Mouse (Mus musculus): Measurements from ENCODE around the gene Cyfip2.

The Cyfip2 gene

GRCm38 (mm10) chr11:46307768-46308167 lies 4.9 kb downstream of the Cyfip2 start:
- DNase-seq: no peak

DNA sequence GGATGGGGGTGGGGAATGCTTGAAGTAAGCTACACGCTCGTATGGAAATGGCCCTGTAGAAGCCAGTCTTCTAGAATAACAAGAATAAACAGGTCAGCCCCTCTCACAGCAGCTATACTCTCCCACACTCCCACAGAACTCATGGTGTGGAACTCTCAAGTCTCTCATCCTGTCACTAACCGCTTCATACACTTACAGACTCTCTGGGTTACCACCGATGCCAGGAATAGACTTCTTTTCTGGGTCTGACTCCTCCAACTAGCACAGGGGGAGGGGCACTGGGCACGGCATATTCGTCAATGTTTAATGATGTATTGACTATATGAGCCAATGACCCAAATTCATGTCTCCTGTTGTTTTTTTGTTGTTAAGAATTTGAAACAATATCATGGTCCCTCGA lies 5.9 kb downstream of the Cyfip2 start:
- DNase-seq: peak in 1 of 2 experiments; percentile 31

- DNase-seq: no peak
Measured at GRCm38 (mm10) chr11:46305881-46306520, 6.7 kb downstream of the Cyfip2 start.

DNA sequence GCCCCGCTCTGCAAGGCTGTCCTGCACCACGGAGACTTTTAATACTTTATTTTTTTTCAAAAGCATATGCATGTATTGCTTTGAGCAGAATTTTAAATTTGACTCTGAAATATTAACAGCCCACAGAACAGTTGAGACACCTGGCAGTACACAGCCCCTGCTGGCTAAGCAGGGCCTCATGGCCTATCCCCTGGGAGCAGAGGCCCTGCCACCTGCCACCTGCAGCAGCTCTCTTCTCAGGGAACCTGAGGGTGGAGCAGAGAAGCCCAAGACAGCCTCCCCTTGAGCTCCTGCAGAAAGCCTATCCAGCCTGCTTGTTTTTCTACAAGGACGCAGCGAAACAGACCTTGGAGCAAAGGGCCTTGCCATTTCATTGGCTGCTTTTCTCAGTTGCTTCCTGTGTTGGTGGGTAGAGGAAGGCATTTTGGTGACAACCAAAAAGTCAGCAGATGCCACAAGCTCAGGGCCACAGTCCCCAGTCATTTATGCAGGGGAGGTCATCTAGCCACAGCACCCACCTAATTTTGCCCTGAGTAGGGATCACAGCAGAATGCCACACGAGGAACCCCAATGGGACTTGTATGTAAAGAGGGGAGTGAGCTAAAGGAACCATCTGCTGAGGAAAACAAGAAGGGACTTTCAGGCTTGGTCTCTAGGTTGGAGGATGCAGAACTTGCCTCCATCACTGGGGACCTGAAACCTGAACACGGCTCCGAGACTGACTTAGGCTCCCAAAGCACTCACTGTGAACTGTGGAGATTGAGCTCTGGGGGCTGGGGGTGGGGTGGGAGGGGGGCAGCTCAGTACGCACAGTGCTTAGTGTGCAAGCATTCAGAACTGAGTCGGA lies 7.6 kb downstream of the Cyfip2 start:
- DNase-seq: no peak

- no peak for DNase-seq
Measured at GRCm38 (mm10) chr11:46304093-46304492, 8.6 kb downstream of the Cyfip2 start.

DNA sequence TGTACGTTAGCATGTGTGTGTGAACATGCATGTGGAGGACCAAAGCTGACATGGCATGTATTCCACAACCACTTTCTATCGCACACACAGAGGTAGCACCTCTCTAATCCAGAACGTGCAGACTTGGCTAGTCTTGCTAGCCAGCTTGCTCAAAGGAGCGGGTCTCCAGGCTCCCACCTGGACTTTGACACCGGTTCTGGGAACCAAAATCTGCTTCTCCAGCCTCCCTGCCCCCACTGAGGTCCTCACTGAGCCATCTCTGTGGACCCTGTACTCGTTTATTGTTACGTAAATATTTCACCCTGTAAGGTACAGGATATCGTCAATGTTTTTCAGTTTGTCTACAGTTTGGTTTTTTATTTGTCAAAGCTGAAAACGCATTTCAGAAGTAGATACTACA lies 10.2 kb downstream of the Cyfip2 start:
- peak; percentile 78 to 79 for DNase-seq

- no peak for DNase-seq
Measured at GRCm38 (mm10) chr11:46301579-46302248, 10.9 kb downstream of the Cyfip2 start.

- no peak for DNase-seq
Measured at GRCm38 (mm10) chr11:46299901-46300300, 12.8 kb downstream of the Cyfip2 start.

DNA sequence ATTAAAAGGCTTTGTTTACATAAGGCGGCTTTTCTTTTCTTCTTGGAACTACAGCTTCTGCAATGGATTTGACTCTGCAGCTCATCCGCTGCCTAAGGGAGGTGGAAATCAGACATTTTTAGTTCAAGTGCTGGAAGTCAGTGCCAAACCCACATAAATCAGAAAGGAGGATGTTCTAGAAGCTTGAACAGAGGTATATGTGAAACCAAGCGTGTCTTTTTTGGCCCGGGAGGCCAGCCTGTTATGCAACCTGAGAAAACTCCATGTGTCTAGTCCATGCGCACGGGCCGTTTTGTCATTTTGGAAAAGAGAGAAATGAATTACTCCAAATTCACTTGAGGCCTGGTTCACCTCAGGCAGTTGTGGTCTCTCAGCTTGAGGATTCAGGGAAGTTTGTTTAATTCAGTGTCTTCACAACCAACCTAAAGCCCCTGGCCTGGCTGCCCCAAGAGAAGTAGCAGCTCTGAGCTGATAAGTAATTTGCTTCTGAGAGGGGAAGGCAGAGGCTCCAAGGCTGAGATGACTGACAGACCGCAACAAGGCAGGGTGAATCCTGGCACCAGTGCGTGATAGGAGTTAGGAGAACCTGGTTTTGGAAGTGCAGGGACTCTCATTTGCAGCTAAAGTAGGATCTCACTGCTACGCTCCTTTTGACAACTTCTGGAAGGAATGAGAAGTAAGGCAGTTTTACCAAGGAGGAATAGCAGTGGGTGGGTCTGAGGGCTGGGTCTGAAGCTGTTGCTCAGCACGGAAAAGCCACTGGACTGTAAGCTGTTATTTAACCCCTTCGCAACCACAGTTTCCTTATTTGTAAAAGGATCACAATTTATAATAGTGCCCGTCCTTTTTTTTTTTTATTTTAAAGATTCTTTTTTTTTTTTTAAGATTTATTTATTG lies 13.5 kb downstream of the Cyfip2 start:
- peak; percentile 71 to 75 for DNase-seq

DNA sequence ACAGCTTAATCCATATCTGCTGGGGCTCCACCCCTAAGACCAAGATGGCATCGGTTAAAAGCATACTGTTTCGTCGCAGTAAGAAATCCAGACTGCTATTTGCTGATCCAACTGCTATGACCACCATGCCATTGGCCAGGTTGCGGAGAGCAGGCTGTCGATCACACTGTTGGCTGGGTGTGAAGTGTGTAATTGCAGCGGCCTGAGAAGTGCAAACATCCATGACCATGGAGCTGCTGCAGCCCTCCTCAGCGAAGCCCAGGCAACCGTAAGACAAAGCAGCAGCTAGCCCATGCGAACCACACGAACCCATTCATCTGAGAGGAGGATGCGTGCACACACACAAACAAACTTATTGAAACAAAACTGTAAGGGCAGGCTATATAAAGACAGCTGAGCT lies 18.3 kb downstream of the Cyfip2 start:
- no peak for DNase-seq

DNA sequence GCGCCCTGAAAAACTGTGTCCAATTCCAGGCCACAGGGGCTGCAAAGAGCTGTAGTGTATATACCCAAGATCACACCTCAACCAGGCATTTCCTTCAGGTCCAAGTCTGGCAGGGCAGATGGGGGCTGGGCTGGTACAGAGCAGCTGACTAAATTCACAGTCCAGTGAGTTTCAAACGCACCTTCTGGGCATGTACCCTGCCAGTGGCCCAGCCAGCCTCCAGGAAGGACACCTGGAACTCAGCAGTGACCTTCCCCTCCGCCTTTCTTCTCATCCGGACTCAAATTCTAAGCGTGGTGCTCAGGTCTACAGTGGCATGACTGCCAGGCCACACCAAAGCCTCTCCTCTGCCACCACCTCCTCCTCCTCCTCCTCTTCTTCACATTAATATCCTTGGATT lies 19.2 kb downstream of the Cyfip2 start:
- DNase-seq: peak; percentile 90 to 94

- peak; percentile 62 to 82 for DNase-seq
Measured at GRCm38 (mm10) chr11:46290988-46291405, 21.7 kb downstream of the Cyfip2 start.

DNA sequence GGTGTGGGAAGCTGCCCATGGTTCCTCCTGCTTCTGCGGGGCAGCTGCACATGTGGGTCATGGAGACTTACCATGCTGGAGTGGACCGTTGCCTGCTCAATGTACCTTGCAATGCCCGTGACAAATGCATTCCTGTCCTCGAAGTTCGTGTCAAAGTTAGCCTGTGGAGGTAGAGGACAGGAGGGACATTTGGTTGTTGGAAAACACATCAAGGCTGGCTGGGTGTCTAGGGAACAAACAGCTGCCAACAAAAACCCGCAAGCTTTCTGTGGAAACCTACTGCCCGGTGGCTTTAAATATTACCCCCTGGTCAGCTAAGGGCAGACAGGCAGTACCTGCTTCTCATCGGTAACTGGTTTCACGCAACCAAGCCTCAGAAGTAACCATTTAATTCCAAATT lies 23.1 kb downstream of the Cyfip2 start:
- peak; percentile 58 to 79 for DNase-seq

DNA sequence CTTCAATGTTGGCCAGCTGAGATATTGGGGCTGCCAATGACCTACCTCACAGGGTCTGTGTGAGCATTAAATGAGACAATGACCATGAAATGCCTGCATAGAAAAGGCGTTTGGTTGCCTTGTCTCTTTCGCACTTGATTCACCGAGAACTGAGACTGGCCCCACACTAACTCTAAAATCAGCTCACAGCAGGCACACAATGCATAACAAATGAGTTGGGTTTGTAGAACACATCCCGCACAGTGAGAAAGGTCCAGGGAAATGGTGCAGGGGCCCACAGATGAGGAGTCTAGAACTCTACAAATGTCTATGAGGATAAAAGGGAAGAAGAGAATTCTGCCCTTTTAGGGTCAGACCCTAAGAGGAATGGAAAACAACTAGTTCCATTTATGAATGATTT lies 23.6 kb downstream of the Cyfip2 start:
- no peak for DNase-seq

DNA sequence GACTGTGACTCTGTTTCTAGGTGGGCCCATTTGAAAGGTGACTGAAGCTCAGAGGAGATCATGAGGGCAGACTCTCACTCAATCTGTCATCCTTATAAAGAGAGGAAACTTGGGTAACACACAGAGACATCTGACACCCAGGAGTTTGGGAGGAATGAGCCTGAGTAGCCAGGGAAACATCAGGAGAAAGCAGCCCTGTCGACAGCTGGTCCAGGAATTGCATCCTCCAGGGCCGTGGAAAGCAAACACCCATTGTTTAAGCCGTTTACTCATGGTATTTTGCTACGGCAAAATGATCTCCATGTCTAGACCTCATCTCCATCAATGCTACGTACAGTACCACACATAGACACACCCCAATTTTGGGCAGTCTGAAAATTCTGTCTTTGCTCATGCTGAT lies 24.6 kb downstream of the Cyfip2 start:
- DNase-seq: no peak

- peak; percentile 79 to 93 for DNase-seq
Measured at GRCm38 (mm10) chr11:46286803-46287202, 25.9 kb downstream of the Cyfip2 start.

GRCm38 (mm10) chr11:46283800-46284199 lies 28.9 kb downstream of the Cyfip2 start:
- DNase-seq: no peak

DNA sequence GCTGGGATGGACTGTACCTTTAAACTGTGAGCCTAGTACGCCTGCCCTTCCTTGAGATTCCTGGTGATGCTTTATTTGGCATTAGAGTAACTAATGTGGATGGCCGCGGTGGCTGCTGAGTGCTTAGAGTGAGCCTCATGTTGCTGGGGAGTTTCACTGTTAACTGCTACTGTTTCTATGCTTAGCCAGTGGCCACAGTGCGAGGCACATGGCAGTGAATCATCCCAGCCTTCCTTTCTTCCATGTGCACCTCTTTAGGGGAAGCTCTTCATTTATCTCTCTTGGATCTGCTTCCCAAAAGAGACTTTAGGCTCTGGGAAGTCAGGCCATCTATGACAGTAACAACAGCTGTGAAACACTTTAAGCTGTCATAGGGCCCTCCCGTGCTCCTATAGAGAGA lies 30.0 kb downstream of the Cyfip2 start:
- no peak for DNase-seq

DNA sequence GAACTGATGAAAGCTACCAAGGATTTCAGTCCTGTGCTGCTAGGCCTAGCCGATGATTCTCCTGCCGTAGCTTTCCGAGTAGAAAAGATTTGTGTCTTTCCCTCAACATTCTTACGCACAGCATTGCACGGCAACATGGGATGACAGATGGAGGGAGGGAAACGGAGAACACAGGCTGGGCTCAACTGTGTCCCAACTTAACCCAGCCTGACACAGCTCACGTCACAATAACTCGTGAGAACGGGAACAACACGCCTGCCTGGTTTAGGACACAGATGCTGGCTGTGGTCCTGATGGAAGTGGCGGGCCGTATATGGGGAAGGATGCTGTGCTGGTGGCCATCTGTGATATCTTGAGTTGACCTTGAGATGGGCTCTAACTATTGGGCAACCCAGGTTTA lies 34.0 kb downstream of the Cyfip2 start:
- no peak for DNase-seq

GRCm38 (mm10) chr11:46278140-46278539 lies 34.5 kb downstream of the Cyfip2 start:
- DNase-seq: no peak

- peak; percentile 81 to 82 for DNase-seq
Measured at GRCm38 (mm10) chr11:46276778-46277177, 35.9 kb downstream of the Cyfip2 start.

GRCm38 (mm10) chr11:46276168-46276567 lies 36.5 kb downstream of the Cyfip2 start:
- DNase-seq: no peak

- peak; percentile 72 to 92 for DNase-seq
Measured at GRCm38 (mm10) chr11:46275302-46275701, 37.4 kb downstream of the Cyfip2 start.
